ENCODE assay signal across 8 mouse cellular contexts in genomic region chr2:25836291-25836690, GRCm38 (mm10). TPM values are rescaled to one million over a fixed set of nuclear protein-coding genes. Genes with fewer than 3 reads are reported as not detected.
DNase-seq lines count a peak whose midpoint lies in the region; ATAC-seq lines count a peak whose summit lies in the region.
"Had no signal": no experiment of that assay in that cellular context is flagged by ENCODE, and none has a peak within 500 bp of the region (broad histone marks: within the 10 kb centered on the region; RNA-seq: fewer than 3 reads in every experiment).

No protein-coding gene starts in this region.

- no peaks in the 10 kb centered on the region for H3K4me1 ChIP-seq in intestine, embryonic 14.5 days (replicated peaks; ENCODE audit: control insufficient read depth, insufficient read depth, low read length)
- H3K4me1 ChIP-seq in midbrain, embryonic 11.5 days (ENCODE audit: control insufficient read depth, insufficient read depth, low read length) = no peaks in the 10 kb centered on the region

- no peak overlapping the region for H3K4me3 ChIP-seq in intestine, embryonic 14.5 days (ENCODE audit: low read depth, low read length)
- H3K4me3 ChIP-seq in midbrain, embryonic 11.5 days (ENCODE audit: low read depth, low read length) = no peak overlapping the region
- H3K4me3 ChIP-seq: myocyte had no signal

- no peaks in the 10 kb centered on the region for H3K9me3 ChIP-seq in intestine, embryonic 14.5 days (ENCODE audit: control insufficient read depth, low read length)
- H3K9me3 ChIP-seq in midbrain, embryonic 11.5 days (ENCODE audit: control insufficient read depth, low read length) = no peaks in the 10 kb centered on the region

- no peak overlapping the region for H3K27ac ChIP-seq in intestine, embryonic 14.5 days (ENCODE audit: low read depth)
- no peak overlapping the region for H3K27ac ChIP-seq in midbrain, embryonic 11.5 days (ENCODE audit: low read depth, low read length)

- H3K36me3 ChIP-seq in intestine, embryonic 14.5 days (ENCODE audit: control insufficient read depth, insufficient read depth, low read length) = no peaks in the 10 kb centered on the region
- H3K36me3 ChIP-seq in midbrain, embryonic 11.5 days (ENCODE audit: control insufficient read depth, insufficient read depth, low read length) = no peaks in the 10 kb centered on the region

- intact Hi-C loops in left cerebral cortex, postnatal 14 days (cut with DNase I) = loop anchor here (2.0 to 10.0 kb wide), 3 partner anchors 77 to 309 kb away; no protein-coding TSS in a partner anchor

- peak; percentile 23 for ATAC-seq in activated CD4-positive, CD25-positive, alpha-beta regulatory T cell, adult 4 months
- peak; percentile 73; the same call in 1 of the 2 replicates for ATAC-seq in frontal cortex, adult (ENCODE audit: low TSS enrichment)
- ATAC-seq in intestine, embryonic 14.5 days (replicated peaks; ENCODE audit: low FRiP score, low TSS enrichment, low read depth) = peak; percentile 83
- no peak for ATAC-seq in midbrain, embryonic 11.5 days (ENCODE audit: low FRiP score)

- 44% methylated on average over 5 of the region's 5 CpGs for WGBS in intestine, embryonic 14.5 days
- WGBS in midbrain, embryonic 11.5 days = 44% methylated on average over 5 of the region's 5 CpGs

- no peaks in the 10 kb centered on the region for H3K27me3 ChIP-seq in intestine, embryonic 14.5 days (replicated peaks; ENCODE audit: control insufficient read depth, insufficient read depth, low read length)
- H3K27me3 ChIP-seq in midbrain, embryonic 11.5 days (ENCODE audit: control insufficient read depth, insufficient read depth, low read length) = no peaks in the 10 kb centered on the region

- H3K9ac ChIP-seq in intestine, embryonic 14.5 days (ENCODE audit: low read length) = no peak overlapping the region
- no peak overlapping the region for H3K9ac ChIP-seq in midbrain, embryonic 11.5 days (ENCODE audit: low read length)

- DNase-seq in cerebellum, adult 9-10 months = peak; percentile 87
- DNase-seq in intestine, embryonic 14.5 days (ENCODE audit: low spot score) = peak; percentile 93
- peak; percentile 81 to 89 for DNase-seq in left cerebral cortex, postnatal 14 days (ENCODE audit: low spot score in 2 of 2)
- DNase-seq in midbrain, embryonic 11.5 days (ENCODE audit: low spot score, missing footprints) = peak; percentile 96
- peak; percentile 56 for DNase-seq in spleen, adult 12 weeks (ENCODE audit: low spot score)

- no peak overlapping the region for H3K4me2 ChIP-seq in intestine, embryonic 14.5 days (ENCODE audit: low read length)
- H3K4me2 ChIP-seq in midbrain, embryonic 11.5 days = no peak overlapping the region

RNA-seq across cellular contexts. Expression of gene Sohlh1, which starts 10.8 kb away (rescaled TPM):
- polyA plus RNA-seq in activated CD4-positive, CD25-positive, alpha-beta regulatory T cell, adult 4 months (2017; shearing (Covaris generic)) = under 1 TPM in 1 of 2 experiments, not detected in 1; 0.38 TPM
- polyA plus RNA-seq in intestine, embryonic 14.5 days (2014; fragmentation: Nextera tagmentation; extraction: Ambion mirVana) = not detected in 2 replicates
- not detected for total RNA-seq in left cerebral cortex, postnatal 14 days (2021)
- polyA plus RNA-seq in midbrain, embryonic 11.5 days (2014; fragmentation: Nextera tagmentation; extraction: Ambion mirVana) = not detected in 2 replicates
- polyA plus RNA-seq: myocyte had no signal

RNA-seq across cellular contexts. Expression of gene Lcn9, which starts 13.3 kb away (rescaled TPM):
- not detected for polyA plus RNA-seq in activated CD4-positive, CD25-positive, alpha-beta regulatory T cell, adult 4 months (2017; shearing (Covaris generic))
- polyA plus RNA-seq in intestine, embryonic 14.5 days (2014; fragmentation: Nextera tagmentation; extraction: Ambion mirVana) = not detected in 2 replicates
- not detected for total RNA-seq in left cerebral cortex, postnatal 14 days (2021)
- polyA plus RNA-seq in midbrain, embryonic 11.5 days (2014; fragmentation: Nextera tagmentation; extraction: Ambion mirVana) = not detected in 2 replicates
- polyA plus RNA-seq: myocyte had no signal

RNA-seq across cellular contexts. Expression of gene Glt6d1, which starts 20.6 kb away (rescaled TPM):
- polyA plus RNA-seq in activated CD4-positive, CD25-positive, alpha-beta regulatory T cell, adult 4 months (2017; shearing (Covaris generic)) = not detected
- polyA plus RNA-seq in intestine, embryonic 14.5 days (2014; fragmentation: Nextera tagmentation; extraction: Ambion mirVana) = not detected in 2 replicates
- not detected for total RNA-seq in left cerebral cortex, postnatal 14 days (2021)
- polyA plus RNA-seq in midbrain, embryonic 11.5 days (2014; fragmentation: Nextera tagmentation; extraction: Ambion mirVana) = not detected in 2 replicates
- polyA plus RNA-seq: myocyte had no signal

RNA-seq across cellular contexts. Expression of gene Kcnt1, which starts 27.2 kb away (rescaled TPM):
- polyA plus RNA-seq in activated CD4-positive, CD25-positive, alpha-beta regulatory T cell, adult 4 months (2017; shearing (Covaris generic)) = under 1 TPM in 1 of 2 experiments, not detected in 1; 0.34 TPM
- 0.34 and 0.46 TPM in 2 replicates for polyA plus RNA-seq in intestine, embryonic 14.5 days (2014; fragmentation: Nextera tagmentation; extraction: Ambion mirVana)
- 100 to 1,000 TPM; 114 to 120 TPM for total RNA-seq in left cerebral cortex, postnatal 14 days (2021)
- 0.23 and 0.32 TPM in 2 replicates for polyA plus RNA-seq in midbrain, embryonic 11.5 days (2014; fragmentation: Nextera tagmentation; extraction: Ambion mirVana)
- polyA plus RNA-seq: myocyte had no signal

RNA-seq across cellular contexts. Expression of gene Gm13539, which starts 54.2 kb away (rescaled TPM):
- not detected for polyA plus RNA-seq in activated CD4-positive, CD25-positive, alpha-beta regulatory T cell, adult 4 months (2017; shearing (Covaris generic))
- not detected in 2 replicates for polyA plus RNA-seq in intestine, embryonic 14.5 days (2014; fragmentation: Nextera tagmentation; extraction: Ambion mirVana)
- total RNA-seq in left cerebral cortex, postnatal 14 days (2021) = not detected
- not detected in 2 replicates for polyA plus RNA-seq in midbrain, embryonic 11.5 days (2014; fragmentation: Nextera tagmentation; extraction: Ambion mirVana)
